Mouse (Mus musculus): ENCODE measurements around the gene Samhd1.

Samhd1 gene

GRCm38 (mm10) chr2:157095005-157095755, 39.9 kb downstream of the Samhd1 start:
- Histone ChIP-seq H3K27me3 (ENCODE audit: control insufficient read depth, insufficient read depth, low read length, poor library complexity, severe bottlenecking) (no peaks in the 10 kb centered on the region), H3K36me3 (ENCODE audit: control insufficient read depth, insufficient read depth, low read length, poor library complexity, severe bottlenecking) (peaks cover 9% of the 10 kb centered on the region)
- DNase-seq (ENCODE audit: low read depth, low spot score): peak; percentile 61

GRCm38 (mm10) chr2:157092024-157092423, 43.0 kb downstream of the Samhd1 start:
- Histone ChIP-seq H3K27me3 (ENCODE audit: control insufficient read depth, insufficient read depth, low read length, poor library complexity, severe bottlenecking) (no peaks in the 10 kb centered on the region), H3K36me3 (ENCODE audit: control insufficient read depth, insufficient read depth, low read length, poor library complexity, severe bottlenecking) (no peaks in the 10 kb centered on the region; the same call in 1 of the 2 replicates)
- no peak for DNase-seq (ENCODE audit: low read depth, low spot score)

GRCm38 (mm10) chr2:157087536-157088317, 47.3 kb downstream of the Samhd1 start:
- Histone ChIP-seq H3K36me3 (ENCODE audit: control insufficient read depth, insufficient read depth, low read length, poor library complexity, severe bottlenecking) (no peaks in the 10 kb centered on the region), H3K27me3 (ENCODE audit: control insufficient read depth, insufficient read depth, low read length, poor library complexity, severe bottlenecking) (no peaks in the 10 kb centered on the region)
- no peak for DNase-seq (ENCODE audit: low read depth, low spot score)

- no peak for DNase-seq (ENCODE audit: low read depth, low spot score)
- no peaks in the 10 kb centered on the region for H3K27me3 ChIP-seq (ENCODE audit: control insufficient read depth, insufficient read depth, low read length, poor library complexity, severe bottlenecking)
- no peaks in the 10 kb centered on the region for H3K36me3 ChIP-seq (ENCODE audit: control insufficient read depth, insufficient read depth, low read length, poor library complexity, severe bottlenecking)
These were observed 48.3 kb downstream of the Samhd1 start, which contains the start of gene Tldc2 for GRCm38 (mm10) chr2:157086796-157087195. Gene Tldc2, plus strand, starts transcription at chr2:157087055.

GRCm38 (mm10) chr2:157084831-157085585, 50.1 kb downstream of the Samhd1 start:
- no peak for DNase-seq (ENCODE audit: low read depth, low spot score)
- H3K36me3 ChIP-seq (ENCODE audit: control insufficient read depth, insufficient read depth, low read length, poor library complexity, severe bottlenecking): no peaks in the 10 kb centered on the region
- no peaks in the 10 kb centered on the region for H3K27me3 ChIP-seq (ENCODE audit: control insufficient read depth, insufficient read depth, low read length, poor library complexity, severe bottlenecking)

GRCm38 (mm10) chr2:157081960-157082359, 53.1 kb downstream of the Samhd1 start:
- DNase-seq (ENCODE audit: low read depth, low spot score): no peak
- Histone ChIP-seq H3K36me3 (ENCODE audit: control insufficient read depth, insufficient read depth, low read length, poor library complexity, severe bottlenecking) (no peaks in the 10 kb centered on the region), H3K27me3 (ENCODE audit: control insufficient read depth, insufficient read depth, low read length, poor library complexity, severe bottlenecking) (peaks cover 3% of the 10 kb centered on the region)

GRCm38 (mm10) chr2:157081331-157081730, 53.7 kb downstream of the Samhd1 start:
- peaks cover 3% of the 10 kb centered on the region for H3K27me3 ChIP-seq (ENCODE audit: control insufficient read depth, insufficient read depth, low read length, poor library complexity, severe bottlenecking)
- DNase-seq (ENCODE audit: low read depth, low spot score): no peak
- H3K36me3 ChIP-seq (ENCODE audit: control insufficient read depth, insufficient read depth, low read length, poor library complexity, severe bottlenecking): no peaks in the 10 kb centered on the region

GRCm38 (mm10) chr2:157079701-157080180, 55.3 kb downstream of the Samhd1 start:
- no peak for DNase-seq (ENCODE audit: low read depth, low spot score)
- peaks cover 3% of the 10 kb centered on the region for H3K27me3 ChIP-seq (ENCODE audit: control insufficient read depth, insufficient read depth, low read length, poor library complexity, severe bottlenecking)
- no peaks in the 10 kb centered on the region for H3K36me3 ChIP-seq (ENCODE audit: control insufficient read depth, insufficient read depth, low read length, poor library complexity, severe bottlenecking)

GRCm38 (mm10) chr2:157078793-157079700, 56.0 kb downstream of the Samhd1 start, which contains the start of gene Soga1:
Gene Soga1, minus strand, starts transcription at chr2:157079254.
- DNase-seq (ENCODE audit: low read depth, low spot score): peak; percentile 54
- Histone ChIP-seq H3K27me3 (ENCODE audit: control insufficient read depth, insufficient read depth, low read length, poor library complexity, severe bottlenecking) (peaks cover 3% of the 10 kb centered on the region), H3K36me3 (ENCODE audit: control insufficient read depth, insufficient read depth, low read length, poor library complexity, severe bottlenecking) (no peaks in the 10 kb centered on the region)

GRCm38 (mm10) chr2:157078059-157078792, 56.8 kb downstream of the Samhd1 start:
- no peaks in the 10 kb centered on the region for H3K36me3 ChIP-seq (ENCODE audit: control insufficient read depth, insufficient read depth, low read length, poor library complexity, severe bottlenecking)
- peaks cover 3% of the 10 kb centered on the region for H3K27me3 ChIP-seq (ENCODE audit: control insufficient read depth, insufficient read depth, low read length, poor library complexity, severe bottlenecking)
- DNase-seq (ENCODE audit: low read depth, low spot score): no peak

GRCm38 (mm10) chr2:157077641-157078058, 57.4 kb downstream of the Samhd1 start:
- no peaks in the 10 kb centered on the region for H3K36me3 ChIP-seq (ENCODE audit: control insufficient read depth, insufficient read depth, low read length, poor library complexity, severe bottlenecking)
- no peak for DNase-seq (ENCODE audit: low read depth, low spot score)
- peaks cover 3% of the 10 kb centered on the region for H3K27me3 ChIP-seq (ENCODE audit: control insufficient read depth, insufficient read depth, low read length, poor library complexity, severe bottlenecking)

GRCm38 (mm10) chr2:157077160-157077559, 57.9 kb downstream of the Samhd1 start:
- Histone ChIP-seq H3K27me3 (ENCODE audit: control insufficient read depth, insufficient read depth, low read length, poor library complexity, severe bottlenecking) (peaks cover 3% of the 10 kb centered on the region), H3K36me3 (ENCODE audit: control insufficient read depth, insufficient read depth, low read length, poor library complexity, severe bottlenecking) (no peaks in the 10 kb centered on the region)
- no peak for DNase-seq (ENCODE audit: low read depth, low spot score)

- no peak for DNase-seq (ENCODE audit: low read depth, low spot score)
These were observed 58.5 kb downstream of the Samhd1 start for GRCm38 (mm10) chr2:157076585-157076984.

More at GRCm38 (mm10) chr2:157076585-157076984, 58.5 kb downstream of the Samhd1 start:
- H3K36me3 ChIP-seq (ENCODE audit: control insufficient read depth, insufficient read depth, low read length, poor library complexity, severe bottlenecking): no peaks in the 10 kb centered on the region
- peaks cover 3% of the 10 kb centered on the region for H3K27me3 ChIP-seq (ENCODE audit: control insufficient read depth, insufficient read depth, low read length, poor library complexity, severe bottlenecking)
